Mouse (Mus musculus): Measurements from ENCODE around the gene Mast1.

The Mast1 gene

DNA sequence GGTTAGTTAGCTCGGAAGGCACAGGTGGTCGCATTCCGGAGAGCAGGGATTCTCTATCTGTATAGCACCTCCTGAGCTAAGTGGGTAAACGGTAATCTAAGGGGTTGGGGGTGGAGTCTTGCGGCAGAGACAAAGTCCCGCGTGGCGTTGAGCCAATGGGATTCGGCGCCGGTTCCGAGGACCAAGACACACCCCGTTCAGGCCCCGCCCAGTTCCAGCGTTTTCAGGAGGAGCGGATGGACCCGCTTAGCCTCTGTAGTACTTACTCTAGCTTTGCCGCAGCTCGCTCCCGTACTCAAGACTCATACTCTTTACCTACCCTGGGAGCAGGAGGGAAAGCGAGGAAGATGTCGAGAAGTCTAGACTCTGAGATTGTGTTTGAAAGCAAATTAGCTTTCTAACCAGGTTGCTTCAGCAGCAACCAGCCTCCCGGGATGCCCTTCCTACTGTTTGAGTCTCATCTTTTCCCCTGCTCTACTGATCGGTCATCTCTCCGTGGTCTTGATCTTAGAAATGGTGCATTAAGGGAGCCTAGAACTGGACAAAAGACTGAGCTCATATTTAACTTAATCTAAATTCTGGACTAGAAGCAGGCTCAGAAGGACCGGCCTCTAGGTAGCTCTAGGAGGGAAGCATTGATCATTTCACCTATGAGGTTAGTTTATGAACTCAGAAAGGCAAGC, 7.5 kb upstream of the Mast1 start:
- DNase-seq (ENCODE audit: low spot score) = peak; percentile 79

- DNase-seq (ENCODE audit: low spot score) = no peak
Measured at GRCm38 (mm10) chr8:84943699-84944098, 6.5 kb upstream of the Mast1 start.

DNA sequence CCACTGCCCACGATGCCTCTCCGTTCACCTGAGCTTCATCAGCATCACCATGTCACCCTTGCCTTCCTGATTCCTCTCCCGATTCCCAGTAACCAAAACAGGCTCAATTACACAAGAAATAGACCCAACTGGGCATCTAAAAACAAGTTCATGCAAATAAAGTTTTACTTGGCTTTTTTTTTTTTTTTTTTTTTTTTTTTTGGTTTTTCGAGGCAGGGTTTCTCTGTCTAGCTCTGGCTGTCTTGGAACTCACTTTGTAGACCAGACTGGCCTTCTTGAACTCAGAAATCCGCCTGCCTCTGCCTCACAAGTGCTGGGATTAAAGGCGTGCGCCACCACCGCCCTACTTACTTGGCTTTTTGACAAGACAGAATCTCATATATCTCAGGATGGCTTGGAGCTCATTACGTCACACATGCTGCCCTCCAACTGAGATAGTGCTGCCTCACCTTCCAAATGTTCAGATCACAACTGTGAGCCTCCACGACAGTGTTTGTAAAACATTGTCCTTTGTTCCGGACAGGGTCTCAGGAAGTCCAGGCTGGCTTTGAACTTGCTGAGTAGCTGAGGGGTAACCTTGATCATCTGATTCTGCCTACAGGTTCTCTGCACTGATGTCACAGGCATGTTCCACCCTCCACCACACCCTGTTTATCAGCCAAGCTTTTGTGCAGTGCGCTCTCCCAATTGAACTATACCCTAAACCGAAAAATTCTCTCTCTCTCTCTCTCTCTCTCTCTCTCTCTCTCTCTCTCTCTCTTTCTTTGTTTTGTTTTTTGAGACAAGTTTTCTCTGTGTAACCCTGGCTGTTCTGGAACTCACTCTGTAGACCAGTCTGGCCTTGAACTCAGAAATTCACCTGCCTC, 694 bp upstream of the Mast1 start:
- DNase-seq (ENCODE audit: low spot score) = peak; percentile 34

GRCm38 (mm10) chr8:84936041-84936961, 858 bp downstream of the Mast1 start:
- DNase-seq (ENCODE audit: low spot score) = no peak

DNA sequence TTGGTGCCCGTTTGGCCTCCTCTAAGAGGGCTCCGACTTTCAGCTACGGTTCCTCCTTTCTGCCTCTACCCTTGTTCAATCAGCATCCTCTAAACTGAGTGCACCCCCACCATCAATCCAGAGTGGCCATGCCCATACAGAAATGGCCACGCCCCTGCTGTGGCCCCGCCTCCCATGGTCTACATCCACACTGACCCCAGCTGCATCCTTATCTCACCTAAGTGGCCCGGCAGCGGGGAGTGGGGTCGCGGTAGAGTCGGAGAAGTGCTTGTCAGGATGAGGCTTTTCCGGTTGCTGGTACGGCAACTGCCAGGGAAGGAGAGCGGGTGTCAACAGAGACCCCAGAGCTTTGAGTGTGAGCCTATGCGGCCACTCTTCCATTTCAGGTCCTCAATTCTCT, 1.7 kb downstream of the Mast1 start:
- no peak for DNase-seq (ENCODE audit: low spot score)

GRCm38 (mm10) chr8:84934860-84935259, 2.3 kb downstream of the Mast1 start:
- no peak for DNase-seq (ENCODE audit: low spot score)

DNA sequence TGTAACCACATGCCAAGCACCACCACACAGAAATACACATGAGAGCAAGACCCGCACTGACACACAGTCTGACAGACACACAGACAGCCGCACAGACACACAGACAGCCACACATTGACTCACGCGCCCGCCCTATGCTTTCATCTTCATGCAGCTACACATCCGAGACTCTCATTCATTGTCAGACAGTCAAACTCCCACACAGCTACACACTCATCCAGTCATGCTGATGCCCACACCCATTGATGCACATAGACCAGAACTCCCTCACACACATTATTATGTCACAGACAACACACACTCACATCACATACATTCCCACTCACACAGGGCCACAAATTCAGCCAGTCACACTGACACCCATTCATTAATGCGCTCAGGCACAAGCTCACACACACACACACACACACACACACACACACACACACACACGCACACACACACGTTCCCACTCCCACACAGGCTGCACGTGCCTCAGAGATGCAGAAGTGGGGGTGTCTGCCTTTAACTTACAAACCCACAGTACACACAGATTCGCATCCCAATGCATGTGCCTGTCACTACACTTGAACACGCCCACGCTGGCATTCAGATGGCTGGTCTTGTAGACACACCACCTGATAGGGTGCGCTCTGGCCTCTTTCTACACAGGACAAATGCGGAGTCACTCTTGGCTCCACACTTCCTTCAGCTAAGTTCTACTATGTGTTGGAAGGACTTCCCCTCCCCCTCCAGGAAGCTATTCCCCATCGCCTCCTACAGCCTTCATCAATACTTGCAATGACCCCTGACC, 3.2 kb downstream of the Mast1 start:
- no peak for DNase-seq (ENCODE audit: low spot score)

DNA sequence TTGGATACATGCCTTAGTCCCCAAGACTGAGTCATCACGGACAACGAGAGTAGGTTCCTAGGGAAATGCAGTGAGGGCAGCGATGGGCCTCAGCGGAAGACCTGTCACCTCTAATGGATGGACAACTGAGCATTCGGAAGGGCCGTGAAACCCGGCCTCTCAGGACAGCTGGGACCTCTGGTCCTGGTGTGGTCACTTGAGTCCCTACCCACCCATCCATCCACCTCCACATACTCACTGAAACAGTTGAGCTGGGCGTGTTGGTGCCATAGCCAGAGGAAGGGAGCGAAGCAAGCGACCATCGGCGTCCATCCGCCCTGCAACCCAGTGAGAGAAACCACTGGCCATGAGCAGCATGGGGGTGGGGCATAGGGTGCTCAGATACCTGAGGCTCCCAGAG, 6.6 kb downstream of the Mast1 start:
- no peak for DNase-seq (ENCODE audit: low spot score)

- DNase-seq (ENCODE audit: low spot score) = no peak
Measured at GRCm38 (mm10) chr8:84928456-84929306, 8.5 kb downstream of the Mast1 start.

DNA sequence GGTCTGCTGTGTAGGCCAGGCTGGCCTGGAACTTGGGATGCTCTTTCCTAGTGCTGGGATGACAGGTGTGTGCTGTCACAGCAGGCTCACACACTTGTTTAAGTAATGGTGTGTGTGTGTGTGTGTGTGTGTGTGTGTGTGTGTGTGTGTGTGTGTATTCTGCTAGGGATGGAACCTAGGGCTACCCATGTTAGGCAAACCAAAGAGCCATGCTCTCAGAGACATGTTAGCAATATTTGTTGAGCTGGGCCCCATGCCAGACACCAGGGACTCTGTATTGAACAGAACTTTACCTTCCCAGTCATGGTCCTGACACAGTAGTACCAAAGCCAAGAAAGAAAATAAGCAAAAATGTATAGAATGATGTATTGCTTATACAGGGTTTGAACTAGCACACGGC, 9.6 kb downstream of the Mast1 start:
- no peak for DNase-seq (ENCODE audit: low spot score)

DNA sequence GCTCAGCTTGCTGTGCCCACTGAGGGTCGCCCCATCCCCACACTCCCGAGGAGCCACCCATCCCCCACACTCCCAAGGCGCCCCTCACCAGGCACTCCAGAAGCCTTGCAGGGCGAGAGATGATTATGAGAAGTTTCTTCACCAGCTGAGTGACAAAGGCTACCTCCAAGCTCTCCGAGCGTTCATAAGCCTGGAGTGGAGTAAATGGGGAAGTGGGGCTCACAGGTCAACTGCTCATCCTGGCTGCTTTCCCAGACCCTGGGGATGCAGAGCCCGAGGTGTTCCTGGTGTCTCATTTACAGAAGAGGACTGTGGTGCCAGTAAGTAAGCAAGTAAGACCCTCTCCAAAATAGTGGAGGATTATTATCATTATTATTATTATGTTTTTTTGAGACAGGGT, 11.6 kb downstream of the Mast1 start:
- no peak for DNase-seq (ENCODE audit: low spot score)

DNA sequence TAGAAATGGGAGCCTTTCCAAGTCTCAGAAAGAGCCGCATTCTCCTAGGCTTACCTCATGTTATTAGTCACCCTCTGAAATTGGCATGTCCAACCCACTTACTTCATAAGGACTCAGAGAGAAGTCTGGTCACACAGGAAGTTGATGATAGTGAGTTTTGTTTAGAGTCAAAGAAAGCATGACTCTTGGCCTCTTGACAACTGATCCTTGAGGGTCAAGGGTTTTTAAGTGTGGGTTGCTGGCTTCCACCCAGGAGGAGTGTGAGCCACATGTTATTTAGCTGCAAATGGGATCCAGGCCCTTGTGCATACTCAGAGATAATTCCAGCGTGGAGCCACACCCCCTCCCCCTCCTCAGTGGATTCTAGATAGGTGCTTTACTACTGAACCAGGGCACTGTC, 15.6 kb downstream of the Mast1 start:
- no peak for DNase-seq (ENCODE audit: low spot score)

DNA sequence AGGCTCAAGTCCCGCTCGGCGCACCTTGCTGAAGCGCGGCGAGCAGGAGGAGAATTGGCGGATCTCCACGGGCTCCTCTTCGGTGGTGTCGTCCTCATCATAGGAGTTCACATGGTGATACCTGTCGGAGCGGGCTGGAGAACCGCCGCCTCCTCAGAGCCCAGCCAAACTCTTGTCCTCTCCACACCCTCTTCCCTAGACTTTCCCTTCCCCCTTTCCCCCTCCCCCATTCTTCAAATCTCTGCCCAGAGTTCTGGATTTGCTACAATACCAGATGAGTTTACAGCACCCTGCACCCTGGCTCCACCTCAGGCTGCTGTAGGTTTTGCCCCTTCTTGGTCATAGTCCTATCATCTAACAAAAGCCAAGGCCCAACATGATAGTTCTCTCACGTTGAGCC, 18.5 kb downstream of the Mast1 start:
- DNase-seq (ENCODE audit: low spot score) = no peak

DNA sequence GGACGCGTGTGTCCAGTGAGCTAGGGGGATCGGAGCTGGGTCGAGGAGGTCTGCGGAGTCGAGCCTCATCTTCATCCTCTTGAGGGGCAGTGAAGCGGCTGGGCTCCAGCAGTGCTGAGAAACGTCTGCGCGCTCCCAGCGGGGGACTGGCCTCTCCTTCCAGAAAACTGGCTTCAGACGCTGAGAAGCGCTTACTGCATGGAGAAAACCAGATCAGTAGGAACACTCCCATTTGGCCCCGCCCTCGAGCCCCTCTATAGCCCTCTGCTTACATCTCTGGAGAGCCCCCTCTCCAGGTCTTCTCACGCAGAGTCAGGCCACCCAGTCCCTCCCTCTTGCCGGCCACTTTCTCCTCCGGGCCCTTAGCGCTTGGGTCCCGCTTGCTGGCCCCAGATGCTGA, 19.4 kb downstream of the Mast1 start:
- no peak for DNase-seq (ENCODE audit: low spot score)

DNA sequence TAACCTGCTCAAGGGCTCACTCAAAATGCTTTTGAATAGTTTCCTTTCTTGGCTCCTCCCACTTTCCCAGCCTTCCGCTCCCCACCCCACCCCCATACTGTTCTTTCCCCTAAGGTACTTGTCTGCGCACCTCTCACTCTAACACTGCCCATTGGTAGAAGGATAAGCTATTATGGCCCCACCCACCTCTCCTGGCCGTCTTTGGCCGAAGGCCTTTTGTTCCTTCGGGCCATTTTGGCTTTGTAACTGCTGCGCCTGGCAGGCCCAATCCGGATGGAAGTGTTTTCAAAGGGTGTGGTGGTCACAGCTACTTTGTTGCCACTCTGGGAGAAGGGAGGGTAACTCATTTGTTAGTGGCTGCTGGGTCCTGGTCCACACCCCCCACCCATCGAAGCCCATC, 21.9 kb downstream of the Mast1 start:
- no peak for DNase-seq (ENCODE audit: low spot score)

GRCm38 (mm10) chr8:84913960-84914359, 23.2 kb downstream of the Mast1 start:
- peak; percentile 85 for DNase-seq (ENCODE audit: low spot score)

- no peak for DNase-seq (ENCODE audit: low spot score)
Measured at GRCm38 (mm10) chr8:84913502-84913900, 23.7 kb downstream of the Mast1 start.

- peak; percentile 87 for DNase-seq (ENCODE audit: low spot score)
Measured at GRCm38 (mm10) chr8:84912895-84913501, 24.2 kb downstream of the Mast1 start.

- no peak for DNase-seq (ENCODE audit: low spot score)
Measured at GRCm38 (mm10) chr8:84912391-84912790, 24.8 kb downstream of the Mast1 start.

DNA sequence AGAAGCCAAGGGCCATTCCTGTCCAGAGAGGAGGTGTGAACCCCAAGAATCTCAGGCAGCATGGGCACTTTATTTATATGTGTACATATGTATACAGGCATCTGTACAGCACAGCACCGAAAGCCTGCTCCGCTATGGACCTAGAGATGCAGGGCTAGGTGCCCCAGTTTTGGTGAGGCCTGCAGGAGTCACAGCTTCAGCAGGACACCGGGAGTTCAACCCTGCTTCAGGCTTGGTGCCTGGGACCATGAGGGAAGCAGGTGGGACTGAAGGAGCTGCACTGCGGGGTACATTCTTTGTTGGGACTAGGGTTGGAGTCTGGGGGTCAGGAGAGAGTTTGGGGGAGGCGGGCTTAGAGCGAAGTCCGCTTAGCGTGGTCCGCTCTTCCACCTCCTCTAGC, 25.3 kb downstream of the Mast1 start:
- DNase-seq (ENCODE audit: low spot score) = no peak

All from c-Kit-positive CD71-positive TER-119-positive erythroid progenitor cells, embryonic 14.5 days (primary cell).